Mouse (Mus musculus) mouse trophoblast stem cell (cell line): Measurements from ENCODE around the gene Sufu.

ENCODE experiments used
- in situ Hi-C, 2 experiments: fragments of 300-500 bp; cut with MseI, MboI; formaldehyde crosslinking; loops; 2 replicates in 1 of 2; 3 replicates in 1 of 2; pipeline ENCODE4 v1.15.1; 2025

Gene Sufu

DNA sequence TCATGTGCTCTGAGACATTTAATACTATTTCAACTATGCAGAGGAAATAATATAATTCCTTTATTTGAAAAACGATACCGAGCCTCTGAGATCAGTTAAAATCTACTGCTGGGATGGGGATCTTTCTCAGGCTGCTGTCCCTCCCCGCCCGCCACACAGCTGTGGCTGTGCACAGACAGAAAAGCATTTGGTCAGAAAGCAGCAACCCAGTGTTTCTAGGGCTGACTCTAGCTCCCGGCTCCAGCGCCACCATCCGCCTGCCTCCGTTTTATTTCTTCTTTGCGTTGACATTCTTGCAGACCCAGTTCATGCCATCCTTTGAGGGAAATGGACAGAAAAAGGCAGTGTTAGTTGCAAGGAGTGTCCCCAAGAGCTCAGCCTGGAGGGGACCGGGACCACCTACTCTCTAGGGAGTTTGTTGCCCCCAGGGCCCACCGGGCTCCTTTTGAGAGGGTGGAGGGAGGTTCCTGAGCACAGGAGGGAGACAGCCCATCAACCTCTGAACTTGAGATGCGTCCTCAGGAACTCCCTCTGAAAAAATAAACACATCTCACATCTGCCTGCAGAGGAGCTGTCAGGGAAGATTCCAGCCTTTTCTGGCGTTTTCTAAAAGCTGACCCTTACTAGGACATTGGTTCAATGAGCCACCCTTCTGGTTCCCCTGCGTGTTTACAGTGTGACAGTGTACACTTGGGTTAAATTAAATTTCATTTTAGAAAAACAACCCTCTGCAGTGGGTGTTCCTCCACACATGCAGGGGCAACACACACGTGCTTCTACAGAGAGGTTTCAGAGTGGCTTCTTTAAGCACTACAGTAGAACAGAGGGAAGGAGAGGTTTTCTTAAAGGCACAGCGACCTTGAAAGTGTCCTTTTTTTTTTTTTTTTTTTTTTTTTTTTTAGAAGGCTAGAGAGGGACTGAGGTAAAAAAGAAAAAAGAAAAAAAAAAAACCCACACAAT is 134.7 kb downstream of the Sufu start:
- in situ Hi-C loops: no loop called here

DNA sequence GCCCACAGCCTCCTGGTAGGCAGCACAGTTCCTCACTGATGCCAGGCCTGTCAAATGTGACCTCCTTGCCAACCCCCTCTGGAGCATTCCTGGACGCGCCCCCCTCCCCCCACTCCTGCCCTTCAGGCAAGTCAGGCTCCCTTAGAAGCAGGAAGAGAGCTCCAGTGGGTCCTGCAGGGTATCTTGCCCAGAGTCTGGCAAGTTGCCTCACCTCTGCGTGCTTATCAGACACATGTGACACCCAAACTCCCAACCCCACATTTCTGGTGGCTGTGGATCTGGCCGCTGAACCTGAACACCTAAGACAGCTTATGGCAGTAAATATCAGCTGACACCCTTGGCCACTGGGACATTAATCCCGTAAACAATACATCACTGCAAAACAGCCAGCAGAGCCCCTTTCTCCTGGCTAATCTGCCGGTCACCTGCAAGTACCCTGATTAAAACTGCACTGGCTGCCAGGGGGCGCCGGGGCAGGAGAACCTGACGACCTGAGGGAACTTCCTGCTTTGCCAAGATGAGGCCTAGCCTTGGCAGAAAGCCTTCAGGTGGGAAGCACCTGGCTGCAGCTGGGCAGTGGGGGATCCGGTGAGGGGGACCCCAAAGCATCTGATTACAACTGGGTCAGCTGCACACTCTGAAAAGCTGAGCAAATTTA is 135.5 kb downstream of the Sufu start:
- in situ Hi-C loops: no loop called here

DNA sequence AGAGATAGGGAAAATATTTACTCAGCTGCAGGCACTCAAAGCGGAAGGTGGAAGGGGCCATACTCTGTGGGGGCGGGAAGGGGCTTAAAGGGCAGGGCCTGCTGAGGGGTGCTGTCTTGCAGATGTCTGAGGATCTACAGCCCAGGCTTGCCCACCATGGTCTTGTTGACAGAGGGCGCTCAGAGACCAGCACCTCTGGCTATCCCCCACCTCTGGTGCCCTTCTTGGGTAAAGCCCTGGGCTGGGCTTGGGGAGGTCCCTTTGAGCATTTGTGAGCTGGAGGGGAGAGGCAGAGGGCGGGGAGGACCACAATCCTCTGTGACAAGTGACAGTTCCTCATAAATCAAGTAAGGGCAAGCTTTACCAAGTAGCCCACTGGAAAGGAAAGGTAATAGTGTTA is 136.4 kb downstream of the Sufu start:
- in situ Hi-C loops: no loop called here

DNA sequence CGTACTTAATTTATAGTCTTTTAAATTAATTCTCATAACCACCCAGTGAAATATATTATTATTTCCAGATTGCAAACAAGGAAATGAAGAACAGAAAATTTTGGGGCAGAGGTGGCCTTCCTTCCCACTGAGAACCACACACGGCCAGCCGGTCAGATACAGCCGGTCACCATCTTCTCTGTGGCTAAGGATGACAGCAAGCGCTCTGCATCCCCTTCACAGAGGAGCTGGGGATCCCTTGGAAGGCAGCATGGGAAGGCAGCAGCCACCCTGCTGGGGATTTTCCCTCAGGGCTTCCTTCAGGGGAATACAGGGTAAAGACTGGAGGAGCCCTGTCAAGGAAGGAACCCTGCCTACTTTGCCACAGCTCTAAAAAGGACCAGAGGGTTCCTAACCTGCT is 136.8 kb downstream of the Sufu start:
- in situ Hi-C loops: no loop called here

DNA sequence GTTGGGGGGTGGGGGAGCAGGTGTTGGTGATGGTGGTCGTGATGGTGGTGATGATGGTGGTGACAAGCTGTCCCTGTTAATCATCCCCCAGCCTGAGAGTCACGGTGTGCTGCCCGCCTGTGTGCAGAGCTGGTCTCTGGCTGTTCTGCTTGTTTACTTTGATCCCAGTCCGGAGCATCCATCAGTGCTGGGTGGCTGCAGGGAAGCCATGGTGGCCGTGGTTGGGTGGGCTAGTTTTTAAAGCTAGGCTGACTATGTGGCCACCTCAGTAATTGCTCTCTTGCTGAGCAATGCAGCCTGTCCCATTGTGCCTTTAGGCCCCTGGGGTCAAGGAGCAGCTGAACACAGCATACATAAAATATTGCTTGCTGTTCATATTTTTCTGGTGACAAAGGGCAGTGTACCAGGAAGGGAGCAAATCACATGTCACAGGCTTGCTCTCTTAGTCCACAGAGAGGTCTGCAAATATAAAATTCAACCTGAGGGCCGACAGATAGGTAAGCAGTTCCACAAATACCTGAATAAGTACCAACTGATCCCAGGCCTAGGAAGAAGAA is 137.9 kb downstream of the Sufu start:
- in situ Hi-C loops: no loop called here

DNA sequence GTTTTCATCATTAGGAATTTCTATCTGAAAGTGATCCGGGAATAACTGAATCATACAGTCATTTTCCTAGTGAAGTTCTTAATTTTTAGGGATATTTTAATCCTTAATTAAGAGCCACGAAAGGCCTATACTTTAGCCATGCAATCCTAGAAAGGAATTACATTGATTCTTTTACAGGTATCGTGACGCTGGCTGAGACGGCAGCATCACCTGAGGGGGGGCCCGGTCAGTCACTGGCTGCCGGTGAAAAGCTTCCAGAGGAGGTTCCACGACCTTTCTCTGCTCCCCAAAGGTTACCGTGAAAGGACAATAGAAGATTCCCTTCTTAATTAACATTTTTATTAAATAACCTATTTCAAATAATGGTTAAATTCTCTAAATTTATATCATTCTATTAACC is 140.7 kb downstream of the Sufu start:
- in situ Hi-C loops: no loop called here

DNA sequence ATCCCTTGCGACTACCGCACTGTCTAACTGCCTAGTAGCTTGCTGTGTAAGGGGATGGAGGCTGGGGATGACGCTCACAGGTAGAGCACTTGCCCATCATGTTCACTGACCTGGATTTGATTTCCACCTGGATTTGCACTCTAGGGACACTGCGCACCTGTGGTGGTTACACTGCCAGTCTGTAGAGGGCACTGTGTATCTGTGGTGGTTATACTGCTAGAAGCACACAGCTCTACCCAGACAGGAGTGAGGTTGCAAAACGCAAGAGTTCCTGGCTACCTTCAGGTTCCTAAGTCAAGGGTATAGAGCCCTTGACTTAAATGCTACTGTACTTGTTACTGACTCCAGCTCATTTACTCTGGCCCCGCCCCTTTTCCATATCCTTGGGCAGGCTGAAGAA is 141.5 kb downstream of the Sufu start:
- in situ Hi-C loops: no loop called here
